Mouse (Mus musculus) embryonic fibroblast, embryonic 13.5 days (primary cell): ENCODE data around the gene Tmem242.

Source experiments
- CTCF ChIP-seq: IDR thresholded peaks from 2 replicates; pipeline ENCODE4 v1.5.1; 2011; ENCODE audit warnings: mild to moderate bottlenecking, control low read depth, low read length, moderate library complexity, borderline replicate concordance; ENCODE audit not compliant: insufficient read depth
- POLR2A ChIP-seq: IDR thresholded peaks from 2 replicates; pipeline ENCODE4 v1.6.1; 2011; ENCODE audit warnings: low read depth, mild to moderate bottlenecking, control low read depth, low read length, moderate library complexity

DNA sequence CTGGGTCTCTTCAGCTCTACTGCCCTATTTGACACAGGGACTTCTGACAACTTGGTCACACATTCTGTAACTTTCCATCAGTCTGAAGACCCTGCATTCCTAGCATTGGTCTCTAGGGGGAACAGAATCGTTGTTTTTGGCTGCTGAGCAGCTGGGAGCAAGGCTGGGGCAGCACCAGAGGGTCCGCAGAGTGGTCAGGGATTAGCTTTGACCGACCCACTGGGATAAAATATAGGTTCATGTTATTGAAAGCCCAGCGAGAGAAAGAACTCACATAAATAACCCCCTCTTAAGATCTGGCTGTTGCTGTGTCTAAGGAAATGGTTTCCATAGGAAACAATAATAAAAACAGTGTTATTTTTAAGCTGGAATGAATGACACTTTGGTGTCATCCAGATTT, 27.1 kb upstream of the Tmem242 start:
- TF ChIP-seq POLR2A (no peak), CTCF (no peak)
